Mouse (Mus musculus) liver, adult 2 months (tissue): Measurements from ENCODE around the gene Dpyd.

Experiments
- CTCF ChIP-seq: fragments of 200-500 bp; IDR thresholded peaks from 2 replicates; pipeline ENCODE4 v1.5.1; 2011; ENCODE audit warnings: low read depth, low read length, control low read depth
- POLR2A ChIP-seq: fragments of 200-500 bp; IDR thresholded peaks from 2 replicates; pipeline ENCODE4 v1.6.1; 2011; ENCODE audit warnings: low read length, control low read depth; ENCODE audit not compliant: insufficient read depth; ENCODE audit errors: extremely low read depth

GRCm38 (mm10) chr3:118570197-118570596 is 8.3 kb downstream of the Dpyd start:
- TF ChIP-seq POLR2A (no peak), CTCF (no peak)
